Mouse (Mus musculus) hematopoietic stem cell, adult 5-6 weeks (primary cell): Measurements from ENCODE around the gene Orm3. TPM values are rescaled to one million over a fixed set of nuclear protein-coding genes. Genes with fewer than 3 reads are reported as not detected.

ENCODE experiments used
- ATAC-seq, 2 experiments: fragments of 125-278 bp in 1 of 2; replicated peaks in 1 of 2; 2 replicates each; pipeline ENCODE4 v1.8.0; 2016 to 2017; ENCODE audit warnings: inconsistent platforms in 2 of 2, mild to moderate bottlenecking in 2 of 2, moderate number of reproducible peaks in 2 of 2, low read depth in 1 of 2, moderate TSS enrichment in 1 of 2; ENCODE audit not compliant: low FRiP score in 2 of 2, poor library complexity in 2 of 2, severe bottlenecking in 2 of 2, insufficient read depth in 1 of 2, low TSS enrichment in 1 of 2
- total RNA-seq: library from RNA; stranded (forward); fragments of 172-1452, 232-1000 nt; gene quantifications from 2 replicates; pipeline ENCODE4 v1.2.3, GENCODE M21; 2017

Orm3 gene
- total RNA-seq, 1 experiment from 2014 or later = not detected

DNA sequence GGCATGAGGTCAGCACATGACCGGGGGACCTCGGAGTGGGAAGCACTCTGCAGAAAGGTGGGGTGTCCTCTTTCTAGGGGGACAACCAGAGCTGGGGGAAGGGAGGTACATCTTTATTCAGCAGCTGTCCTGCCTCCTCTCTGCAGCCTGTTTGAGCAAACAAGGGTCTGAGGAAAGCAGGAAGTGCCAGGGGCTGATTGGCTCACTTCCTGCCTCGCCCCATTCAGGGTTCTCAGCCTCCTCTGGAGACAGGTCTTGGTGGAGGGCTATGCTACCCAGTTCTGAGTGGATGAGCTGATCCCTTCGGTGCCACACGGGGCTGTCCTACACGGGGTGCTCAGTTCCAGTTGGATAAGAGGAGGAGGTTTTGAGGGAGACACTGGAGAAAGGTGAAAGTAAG is 35.4 kb downstream of the Orm3 start:
- ATAC-seq = peak; percentile 65 to 77; a peak in 3 of 4 replicates

DNA sequence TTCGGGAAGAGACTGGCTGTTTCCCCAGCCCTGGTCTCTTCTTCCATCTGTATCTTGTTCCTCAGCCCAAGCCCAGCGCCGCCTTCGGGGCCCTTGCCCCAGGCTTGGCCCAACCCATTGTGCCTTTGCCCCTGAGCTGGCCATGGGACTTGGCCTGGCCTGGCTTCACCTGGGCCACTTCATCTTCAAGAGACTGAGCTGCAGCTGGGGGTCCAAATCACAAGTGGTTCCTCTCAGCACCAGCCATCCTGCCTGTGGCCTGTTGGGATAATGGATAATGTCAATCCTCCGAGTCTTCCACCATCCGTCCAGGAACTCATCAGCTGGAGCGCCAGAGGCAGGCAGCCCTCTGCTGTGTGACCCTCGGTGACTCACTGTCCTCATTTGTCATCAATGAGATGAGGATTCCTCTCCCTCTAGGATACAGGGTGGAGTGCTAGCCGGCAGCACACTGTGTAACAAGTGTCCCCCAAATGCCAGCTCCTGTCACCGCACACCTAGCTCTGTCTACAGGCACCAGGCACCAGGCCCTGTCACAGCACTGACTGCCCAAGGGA is 42.1 kb downstream of the Orm3 start:
- ATAC-seq = no peak

DNA sequence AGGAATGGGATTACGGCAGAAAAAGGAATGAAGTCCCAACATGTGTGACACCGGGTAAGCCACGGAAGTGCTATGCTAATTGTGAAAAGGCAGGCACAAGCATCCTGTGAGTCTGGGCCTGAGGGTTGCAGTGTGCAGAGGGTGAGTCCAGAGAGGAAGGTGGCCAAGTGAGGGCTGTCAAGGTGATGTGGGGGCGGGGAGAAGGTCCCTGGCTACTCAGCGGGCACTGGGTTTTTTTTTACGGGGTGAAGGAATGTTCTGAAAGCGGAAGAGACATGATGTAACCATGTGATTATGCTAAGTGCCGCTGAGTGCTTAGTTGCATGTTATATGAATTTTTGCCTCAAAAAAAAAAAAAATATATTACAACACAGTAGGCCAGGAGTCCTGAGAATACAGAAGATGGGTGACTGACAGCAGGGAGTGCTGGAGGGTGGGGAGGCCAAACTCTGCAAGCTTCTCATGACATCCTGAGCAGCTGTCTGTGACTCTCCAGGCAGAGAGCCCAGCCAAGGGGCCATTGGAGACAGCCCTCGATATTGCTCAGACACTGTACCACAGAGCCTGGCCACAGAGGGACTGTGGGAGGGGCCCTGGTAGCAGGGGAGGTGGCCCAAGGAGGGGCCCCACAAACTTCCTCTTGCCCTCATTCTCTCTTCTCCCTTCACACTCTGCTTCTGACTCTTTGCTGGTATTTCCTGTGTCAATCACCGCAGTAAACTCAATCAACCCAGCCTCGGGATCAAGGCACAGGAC is 43.1 kb downstream of the Orm3 start:
- ATAC-seq = peak; percentile 65 to 71

DNA sequence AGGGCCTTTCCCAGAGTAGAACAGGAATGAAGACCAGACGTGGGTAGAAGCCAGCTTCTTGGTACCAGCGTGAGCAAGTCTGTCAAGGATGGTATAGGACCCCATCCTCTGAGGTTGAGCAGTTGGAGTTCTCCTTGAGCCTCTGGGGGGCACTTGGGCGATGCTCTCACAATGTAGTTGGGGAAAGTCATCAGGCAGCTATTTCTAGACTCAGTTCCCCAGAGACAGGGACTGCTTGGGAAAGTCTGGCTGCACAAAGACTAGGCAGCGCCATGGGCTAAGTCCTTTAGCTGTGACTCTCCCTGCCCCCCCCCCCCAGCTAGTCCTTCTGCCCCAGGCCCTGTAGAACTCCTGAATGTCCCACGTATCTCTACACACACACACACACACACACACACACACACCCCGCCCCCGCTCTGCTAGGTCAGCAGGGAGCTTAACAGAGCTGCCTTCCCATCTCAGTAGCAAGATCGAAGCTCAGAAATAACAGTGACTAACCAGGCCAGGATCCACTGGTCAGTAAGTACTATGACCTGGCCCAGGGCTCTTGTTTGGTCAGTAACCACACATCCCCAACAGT is 43.8 kb downstream of the Orm3 start:
- ATAC-seq = no peak

DNA sequence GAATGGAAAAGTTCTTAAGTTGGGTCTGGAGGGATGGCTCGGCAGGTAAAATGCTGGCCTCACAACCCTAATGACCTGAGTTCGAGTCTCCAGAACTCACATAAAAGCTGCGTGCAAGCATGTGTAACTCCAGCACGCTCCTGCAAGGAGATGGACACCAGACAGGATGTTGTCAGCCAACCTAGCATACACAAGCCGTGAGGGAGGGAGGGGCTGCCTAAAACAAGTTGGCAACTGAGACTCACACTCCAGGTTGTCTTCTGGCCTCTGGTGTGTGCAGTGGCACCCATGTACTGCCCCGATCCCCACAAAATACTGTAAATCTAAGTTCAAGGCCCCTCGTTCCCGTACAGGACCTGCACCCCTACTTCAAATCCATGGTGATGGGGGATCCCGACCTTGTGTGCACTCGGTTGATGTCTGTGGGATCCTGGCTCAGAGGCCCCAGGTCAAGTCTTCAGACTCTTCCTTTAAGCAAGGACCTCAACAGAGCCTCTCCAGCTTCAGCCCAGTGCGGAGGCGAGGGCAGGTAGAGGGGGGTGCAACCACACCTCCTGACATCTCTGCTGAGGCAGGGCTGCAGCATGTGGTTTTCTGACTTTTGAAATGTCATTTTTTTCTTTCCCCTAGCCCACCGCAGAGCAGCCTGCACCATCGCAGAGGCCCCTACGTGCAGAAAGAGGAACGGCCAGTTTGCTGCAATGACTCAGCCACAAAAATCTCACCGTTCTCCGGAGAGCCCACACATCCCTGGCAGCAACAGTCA is 44.8 kb downstream of the Orm3 start:
- peak; percentile 50 to 54 for ATAC-seq

DNA sequence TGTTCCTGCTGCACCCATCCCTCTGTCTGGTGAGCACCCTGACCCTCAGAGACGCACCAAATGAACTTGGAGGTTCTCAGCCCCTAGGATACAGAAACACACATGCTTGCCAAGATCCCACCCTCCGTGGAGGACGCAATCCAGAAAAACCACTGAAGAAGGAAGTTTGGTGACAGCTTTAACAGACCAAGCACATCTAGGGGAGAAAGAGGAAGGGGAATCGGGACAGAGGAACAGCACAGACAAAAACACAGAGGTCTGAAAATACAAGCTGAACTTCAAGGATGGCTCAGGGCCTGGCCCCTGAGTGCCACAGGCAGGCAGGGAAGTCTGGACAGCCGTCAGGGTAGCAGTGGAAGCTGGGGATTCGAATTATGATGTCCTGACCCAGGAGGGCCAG is 45.7 kb downstream of the Orm3 start:
- peak; percentile 9 to 18; a peak in 2 of 4 replicates for ATAC-seq

DNA sequence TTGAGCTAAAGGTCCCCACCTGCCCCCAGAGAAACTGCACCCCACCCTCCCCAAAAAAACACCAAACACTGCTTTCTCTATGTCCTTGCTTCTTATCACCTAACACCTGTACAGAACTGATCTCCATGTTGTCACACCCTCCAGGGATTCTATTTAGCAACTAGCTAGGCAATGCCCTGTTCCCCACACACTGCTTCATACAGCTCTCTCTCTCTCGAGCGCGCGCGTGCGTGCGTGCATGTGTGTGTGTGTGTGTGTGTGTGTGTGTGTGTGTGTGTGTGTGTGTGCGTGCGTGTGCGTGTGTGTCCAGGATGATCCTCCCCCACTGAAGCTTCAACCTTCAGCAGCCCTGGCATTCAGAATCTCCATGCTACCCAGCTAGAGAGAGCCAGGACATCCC is 46.1 kb downstream of the Orm3 start:
- no peak for ATAC-seq

DNA sequence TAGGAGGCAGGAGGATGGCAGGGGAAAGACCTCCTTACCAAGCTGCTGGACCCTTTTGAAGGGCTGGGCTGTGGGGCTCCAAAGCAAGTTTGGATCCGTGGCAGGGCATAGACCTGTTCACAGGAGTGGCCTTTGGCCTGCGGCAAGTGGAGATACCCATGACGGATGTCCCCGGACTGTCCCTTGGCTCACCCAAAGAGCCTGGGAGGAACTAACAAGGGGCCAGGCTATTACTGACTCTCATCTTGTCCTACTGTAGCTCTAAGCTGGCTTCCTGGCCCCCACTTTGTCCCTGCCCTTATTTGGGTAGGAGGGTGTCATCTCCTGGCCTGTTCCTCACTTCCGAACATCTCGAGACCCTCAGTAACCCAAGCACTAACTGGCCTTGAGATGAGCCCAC is 46.6 kb downstream of the Orm3 start:
- no peak for ATAC-seq

DNA sequence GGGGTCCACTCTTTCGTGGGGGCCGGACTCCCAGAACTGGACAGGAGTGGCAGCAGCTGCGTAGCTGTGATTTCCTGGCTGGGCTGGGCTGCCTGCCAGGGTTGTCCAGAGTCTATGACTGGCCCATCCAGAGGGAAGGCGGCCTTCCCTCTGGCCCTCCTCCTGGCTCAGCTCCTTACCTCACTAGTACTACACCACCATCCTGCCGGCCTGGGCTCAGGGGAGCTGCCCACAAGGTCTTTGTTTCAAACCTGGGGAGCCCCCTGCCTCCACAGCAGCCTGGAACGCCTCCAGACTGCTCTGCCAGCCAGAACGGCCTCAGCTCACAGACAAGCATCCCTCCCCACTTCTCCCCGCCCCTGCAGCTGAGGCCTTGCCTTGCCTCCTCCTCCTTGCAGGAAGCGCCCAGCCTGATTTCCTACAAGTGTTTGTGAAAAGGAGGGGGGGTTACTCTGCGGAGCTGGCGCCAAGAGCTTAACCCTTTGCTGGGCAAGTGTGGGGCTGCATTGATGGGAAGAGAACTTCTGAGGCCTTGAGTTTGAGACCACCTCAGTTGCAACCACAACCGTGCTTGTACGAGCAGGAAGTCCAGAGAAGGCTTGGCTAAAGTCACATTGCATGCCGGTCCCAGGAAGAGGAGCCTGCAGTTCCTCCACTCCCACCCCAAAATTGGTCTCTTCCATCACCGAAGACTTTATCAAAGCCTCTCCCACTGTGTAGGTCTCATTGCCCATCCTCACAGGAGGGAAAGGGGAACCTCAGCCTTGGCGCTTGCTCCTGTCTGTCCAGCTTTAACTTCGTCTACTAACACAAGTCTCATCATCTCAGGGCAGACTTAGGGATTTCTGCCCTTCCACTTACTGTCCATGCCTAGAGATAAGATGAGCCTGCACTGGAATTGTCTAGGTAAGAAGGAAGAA is 47.3 kb downstream of the Orm3 start, which contains the start of gene Akna:
Gene Akna (minus strand): TSS at position 315 of the 920 bp plus-strand sequence.
- ATAC-seq = peak; percentile 15 to 40

DNA sequence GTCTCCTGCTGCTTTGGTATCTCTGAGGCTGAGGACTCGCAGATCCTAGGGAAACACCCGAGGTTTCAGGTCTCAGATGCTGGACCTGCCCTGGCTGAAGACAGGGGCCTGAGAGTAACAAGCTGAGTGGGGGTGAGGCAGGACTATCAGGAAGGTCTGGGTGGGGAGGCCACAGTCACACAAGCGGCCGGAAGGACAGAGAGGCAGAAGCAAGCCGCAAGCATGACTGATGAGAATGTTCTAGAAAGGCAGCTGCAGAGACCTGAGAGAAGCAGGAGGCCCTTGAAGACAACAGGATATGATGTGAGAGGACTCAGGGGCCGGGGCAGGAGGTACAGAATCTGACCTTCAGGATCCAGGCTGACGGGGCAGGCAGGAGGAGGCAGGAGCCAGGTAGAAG is 48.2 kb downstream of the Orm3 start:
- no peak for ATAC-seq

DNA sequence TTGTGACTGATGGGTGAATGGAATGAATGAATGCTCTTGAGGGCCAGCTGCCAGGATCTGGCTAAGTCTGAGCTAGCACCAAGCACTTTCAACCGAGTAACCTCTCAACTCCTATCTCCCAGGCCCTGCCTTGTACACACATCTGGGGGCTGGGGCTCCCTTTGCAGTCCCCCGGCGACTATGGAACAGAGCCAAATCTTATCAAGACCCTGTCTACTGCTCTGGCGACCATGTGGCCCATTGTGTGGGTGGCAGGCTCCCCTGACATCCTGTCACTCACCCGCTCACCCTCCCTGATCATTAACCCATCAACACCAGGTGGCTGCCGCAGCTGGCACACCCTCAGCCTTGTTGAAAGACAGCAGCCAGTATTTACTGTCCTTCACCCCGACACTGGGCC is 49.1 kb downstream of the Orm3 start:
- no peak for ATAC-seq

DNA sequence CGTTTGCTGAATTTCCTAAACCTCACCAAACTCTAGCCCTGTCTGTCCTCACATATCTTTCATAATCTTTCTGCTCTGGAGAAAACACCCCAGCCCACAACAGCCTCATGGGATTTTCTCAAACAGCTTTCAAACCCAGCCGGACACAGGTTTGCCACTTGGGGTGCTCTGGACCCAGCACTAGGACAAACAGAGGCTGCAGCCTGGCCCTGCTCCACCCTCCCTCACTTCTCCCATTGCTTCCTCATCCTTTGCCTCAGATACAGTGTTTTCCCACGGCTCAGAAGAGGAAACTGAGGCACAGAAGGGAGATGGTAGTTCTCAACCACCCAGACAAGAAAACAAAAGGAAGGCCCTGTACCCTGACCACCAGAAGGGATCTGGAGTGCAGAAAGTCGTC is 49.7 kb downstream of the Orm3 start:
- ATAC-seq = no peak

DNA sequence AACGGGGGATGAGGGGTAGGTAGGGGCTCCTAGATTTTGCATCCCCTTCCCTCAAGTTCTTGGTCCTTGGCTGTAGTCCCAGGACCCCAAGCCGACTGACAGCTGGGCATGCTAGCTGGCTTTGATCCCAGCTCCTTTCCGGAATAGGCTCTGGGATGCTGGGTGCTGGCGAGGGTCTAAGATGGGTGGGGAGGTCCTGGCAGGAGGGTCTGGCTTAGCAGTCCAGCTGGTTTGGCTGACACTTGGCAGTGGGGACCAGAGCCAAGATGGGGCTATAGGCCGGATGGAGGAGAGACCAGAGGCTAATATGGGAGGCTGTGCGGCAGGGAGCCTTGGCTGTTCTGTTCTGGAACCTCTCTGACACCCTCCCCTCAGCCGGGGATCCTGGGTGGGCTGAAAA is 52.3 kb downstream of the Orm3 start:
- ATAC-seq = no peak

DNA sequence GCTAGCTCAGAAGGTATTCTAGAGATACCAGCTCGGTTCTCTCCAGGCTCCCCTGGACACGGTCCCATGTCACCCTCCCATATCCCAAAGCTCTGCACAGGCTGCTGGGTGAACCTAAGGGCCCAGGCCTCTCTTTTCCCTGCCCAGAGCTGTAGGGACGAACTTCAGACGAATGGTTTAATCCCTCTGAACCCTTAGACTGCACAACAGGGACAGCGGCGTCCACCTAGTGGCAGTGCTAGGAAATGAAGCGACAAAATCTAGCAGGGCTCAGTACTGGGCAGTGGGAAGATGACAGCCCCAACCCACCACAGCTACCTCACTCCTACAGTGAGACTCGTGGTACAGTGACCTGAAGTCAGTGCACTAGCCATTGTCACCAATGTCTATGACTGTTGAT is 52.7 kb downstream of the Orm3 start:
- ATAC-seq = peak; percentile 30 to 39; a peak in 3 of 4 replicates
